Mouse (Mus musculus) forebrain, embryonic 16.5 days (tissue): ENCODE data around the gene Lrpap1. TPM values are rescaled to one million over a fixed set of nuclear protein-coding genes. Genes with fewer than 3 reads are reported as not detected.
A peak's percentile ranks its signal among the peaks of the same experiment; 100 is the strongest.

Source experiments
- ATAC-seq: fragments of 200-750 bp; cut with Nextera tagmentation; 2 replicates; pipeline ENCODE4 v1.8.0; 2017; ENCODE audit warnings: mild to moderate bottlenecking, moderate library complexity
- H3K27ac ChIP-seq: fragments of 300-500 bp; sonication (generic); 2 replicates; pipeline ENCODE4 v1.5.1; 2014; ENCODE audit warnings: low read length, control low read depth
- H3K27me3 ChIP-seq: fragments of 300-500 bp; sonication (generic); replicated peaks from 2 replicates; pipeline ENCODE4 v1.6.1; 2014; ENCODE audit warnings: low read length; ENCODE audit not compliant: control insufficient read depth, insufficient read depth
- H3K36me3 ChIP-seq: fragments of 300-500 bp; sonication (generic); 2 replicates; pipeline ENCODE4 v1.6.1; 2014; ENCODE audit not compliant: control insufficient read depth, insufficient read depth
- H3K4me1 ChIP-seq: fragments of 300-500 bp; sonication (generic); replicated peaks from 2 replicates; pipeline ENCODE4 v1.6.1; 2014; ENCODE audit warnings: low read length; ENCODE audit not compliant: control insufficient read depth, insufficient read depth
- H3K4me2 ChIP-seq: fragments of 300-500 bp; sonication (generic); 2 replicates; pipeline ENCODE4 v1.6.1; 2014; ENCODE audit warnings: mild to moderate bottlenecking, low read length, control low read depth
- H3K4me3 ChIP-seq: fragments of 300-500 bp; sonication (generic); replicated peaks from 2 replicates; pipeline ENCODE4 v1.5.1; 2014; ENCODE audit warnings: mild to moderate bottlenecking, low read length, control low read depth
- H3K9ac ChIP-seq: fragments of 300-500 bp; sonication (generic); replicated peaks from 2 replicates; pipeline ENCODE4 v1.6.1; 2014; ENCODE audit warnings: low read depth, low read length, control low read depth
- H3K9me3 ChIP-seq: fragments of 300-500 bp; sonication (generic); 2 replicates; pipeline ENCODE4 v1.6.1; 2016; ENCODE audit warnings: low read length; ENCODE audit not compliant: control insufficient read depth
- WGBS: fragments of 180-500 bp; shearing (Covaris S2); extraction: QIAGEN DNeasy Blood & Tissue Kit; methylation state at CpG from one replicate; pipeline ENCODE4 v1.1.7; 2014; 5-methylcytosine and 5-hydroxymethylcytosine counted together
- polyA plus RNA-seq: library from polyadenylated mRNA; unstranded; fragments of >200 nt; fragmentation: Nextera tagmentation; extraction: Ambion mirVana; gene quantifications from 2 replicates; pipeline ENCODE4 v1.2.1, GENCODE M21; 2015

Lrpap1 gene
- polyA plus RNA-seq, 1 experiment from 2014 or later: 155 TPM

DNA sequence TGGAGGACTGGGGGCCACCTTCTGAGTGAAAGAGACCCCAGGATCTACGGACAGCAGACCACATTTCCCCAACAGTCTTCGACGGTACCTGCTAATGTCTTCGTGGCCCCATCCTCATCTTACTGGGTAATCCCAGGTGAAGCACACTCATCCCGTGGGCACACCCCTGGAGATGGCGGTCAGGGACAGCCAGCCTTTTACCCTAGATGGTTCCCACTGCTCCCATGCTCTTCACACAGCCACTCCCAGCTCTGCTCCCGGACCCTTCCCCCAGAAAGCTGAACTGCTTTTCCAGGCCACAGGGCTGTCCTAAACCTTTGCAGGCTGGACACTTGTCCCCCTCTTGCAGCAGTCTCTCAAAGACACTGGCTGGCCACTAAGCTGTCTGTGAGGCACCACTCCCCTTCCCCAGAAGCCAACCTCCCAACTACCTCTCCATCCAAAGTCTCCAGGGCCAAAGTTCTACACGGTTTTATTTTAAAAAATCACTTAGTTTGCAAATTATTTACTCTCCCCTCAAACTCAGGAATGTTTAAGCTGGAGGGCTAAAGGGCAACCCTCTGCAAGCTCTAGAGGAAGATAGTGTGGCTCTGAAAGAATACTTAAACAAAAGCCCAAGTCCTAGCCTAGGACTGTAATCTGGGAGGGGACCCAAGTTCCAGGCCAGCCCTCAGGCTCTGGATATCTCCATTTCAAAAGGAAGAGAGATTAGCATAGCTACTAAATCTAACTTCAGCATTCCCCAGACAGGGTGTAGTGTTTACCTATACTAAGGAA, 1.2 kb downstream of the Lrpap1 start:
- H3K4me3 ChIP-seq: peak overlapping the region; percentile 80
- ATAC-seq: no peak
- no peaks in the 10 kb centered on the region for H3K9me3 ChIP-seq
- WGBS: 63% methylated on average over 8 of the region's 8 CpGs
- H3K27me3 ChIP-seq: no peaks in the 10 kb centered on the region; the same call in 1 of the 2 replicates
- H3K9ac ChIP-seq: peak overlapping the region; percentile 89
- H3K4me1 ChIP-seq: peaks cover 25% of the 10 kb centered on the region
- peaks cover 16% of the 10 kb centered on the region for H3K36me3 ChIP-seq
- H3K4me2 ChIP-seq: peak overlapping the region; percentile 63
- H3K27ac ChIP-seq: no peak overlapping the region

DNA sequence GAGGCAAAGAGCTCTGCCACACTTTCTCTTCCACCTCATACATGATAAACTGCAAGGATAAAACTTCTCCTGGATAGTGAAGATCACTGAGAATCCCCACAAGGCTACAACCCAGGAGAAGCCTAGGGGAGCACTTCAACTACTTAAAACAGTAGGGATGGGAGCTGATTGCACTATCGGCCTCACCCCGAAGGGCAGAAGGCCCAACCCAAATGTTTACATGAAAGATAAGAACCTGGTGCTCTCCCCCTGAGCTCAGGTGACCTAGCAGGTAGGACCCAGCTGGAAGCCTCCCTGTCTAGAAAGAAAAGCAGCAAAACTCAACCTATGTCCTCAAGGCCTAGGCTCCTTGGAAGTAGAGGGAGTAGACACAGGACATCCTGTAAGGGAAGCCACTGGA, 2.0 kb downstream of the Lrpap1 start:
- no peak overlapping the region for H3K9ac ChIP-seq
- H3K9me3 ChIP-seq: no peaks in the 10 kb centered on the region
- WGBS: 95% methylated on average over 2 of the region's 2 CpGs
- ATAC-seq: no peak
- no peak overlapping the region; the same call in none of the 2 replicates for H3K4me3 ChIP-seq
- H3K36me3 ChIP-seq: peaks cover 19% of the 10 kb centered on the region
- peaks cover 25% of the 10 kb centered on the region for H3K4me1 ChIP-seq
- peak overlapping the region; percentile 63 for H3K4me2 ChIP-seq
- no peak overlapping the region for H3K27ac ChIP-seq
- H3K27me3 ChIP-seq: no peaks in the 10 kb centered on the region; the same call in 1 of the 2 replicates

DNA sequence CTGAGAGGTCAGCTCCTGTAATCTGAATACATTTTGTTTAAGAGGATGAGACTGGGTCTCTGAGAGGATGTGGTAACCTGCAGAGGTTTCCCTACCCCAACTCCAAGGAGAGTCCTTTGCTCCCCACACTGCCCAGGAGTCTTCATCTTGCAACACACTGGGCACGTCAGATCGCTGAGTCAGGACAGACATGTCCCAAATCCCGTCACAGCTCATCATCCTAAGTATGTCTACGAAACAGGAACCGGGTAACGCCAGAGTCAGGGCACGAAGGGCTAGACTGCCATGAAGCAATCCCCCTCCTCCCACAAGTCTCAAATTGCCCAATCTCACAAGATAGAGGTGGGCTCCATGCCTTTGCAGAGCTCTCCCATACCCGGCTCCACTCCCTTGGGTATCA, 2.5 kb downstream of the Lrpap1 start:
- Histone ChIP-seq H3K36me3 (peaks cover 23% of the 10 kb centered on the region), H3K4me3 (no peak overlapping the region; the same call in 1 of the 2 replicates), H3K9me3 (no peaks in the 10 kb centered on the region), H3K27me3 (no peaks in the 10 kb centered on the region), H3K27ac (no peak overlapping the region), H3K4me1 (peaks cover 25% of the 10 kb centered on the region), H3K4me2 (peak overlapping the region; percentile 63), H3K9ac (no peak overlapping the region)
- ATAC-seq: no peak
- 93% methylated on average over 8 of the region's 8 CpGs for WGBS

DNA sequence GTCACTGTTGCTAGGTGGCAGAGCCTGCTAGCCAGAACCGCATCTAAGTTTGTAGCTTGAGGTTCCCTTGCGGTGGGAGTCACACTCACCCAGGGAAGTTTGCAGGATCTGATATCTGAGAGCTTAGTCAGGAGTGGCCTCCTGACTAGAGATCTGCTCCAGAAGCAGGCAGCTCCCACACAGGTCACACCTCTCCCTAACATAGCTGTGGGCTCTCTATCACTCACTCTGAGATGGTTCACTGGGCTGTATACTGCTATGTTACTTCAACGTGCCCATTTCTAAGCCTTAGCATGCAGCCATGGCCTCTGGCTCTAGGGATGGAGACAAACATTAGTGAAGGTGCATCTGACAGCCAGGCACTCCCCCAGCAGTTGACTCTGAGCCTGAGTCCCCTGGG, 13.9 kb downstream of the Lrpap1 start:
- no peak for ATAC-seq
- Histone ChIP-seq H3K4me1 (no peaks in the 10 kb centered on the region), H3K36me3 (peaks cover 21% of the 10 kb centered on the region), H3K27ac (no peak overlapping the region), H3K9ac (no peak overlapping the region), H3K4me3 (no peak overlapping the region), H3K4me2 (no peak overlapping the region), H3K9me3 (no peaks in the 10 kb centered on the region), H3K27me3 (no peaks in the 10 kb centered on the region)
- 90% methylated on average over 3 of the region's 3 CpGs for WGBS

DNA sequence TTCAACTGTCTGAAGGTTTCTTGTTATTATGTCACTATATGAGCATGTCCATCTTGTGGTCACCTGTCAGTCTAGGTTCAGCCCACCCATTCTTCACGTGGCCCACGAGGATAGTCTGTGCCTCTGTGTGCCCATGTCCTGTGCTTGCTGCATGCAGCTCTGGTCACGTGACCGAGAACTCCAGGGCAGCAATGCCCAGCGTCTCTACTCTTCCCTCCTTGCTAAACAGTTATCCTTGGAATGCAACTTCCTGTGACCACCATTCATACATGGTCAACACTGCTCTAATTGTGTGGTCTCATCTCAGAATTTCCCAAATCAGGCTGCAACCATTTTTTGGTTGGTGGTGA, 16.0 kb downstream of the Lrpap1 start:
- no peak overlapping the region for H3K4me3 ChIP-seq
- no peak overlapping the region for H3K4me2 ChIP-seq
- H3K9me3 ChIP-seq: no peaks in the 10 kb centered on the region
- H3K4me1 ChIP-seq: no peaks in the 10 kb centered on the region
- no peak for ATAC-seq
- 84% methylated on average over 5 of the region's 5 CpGs for WGBS
- H3K27me3 ChIP-seq: no peaks in the 10 kb centered on the region
- no peak overlapping the region for H3K27ac ChIP-seq
- H3K9ac ChIP-seq: no peak overlapping the region
- H3K36me3 ChIP-seq: peaks cover 20% of the 10 kb centered on the region

DNA sequence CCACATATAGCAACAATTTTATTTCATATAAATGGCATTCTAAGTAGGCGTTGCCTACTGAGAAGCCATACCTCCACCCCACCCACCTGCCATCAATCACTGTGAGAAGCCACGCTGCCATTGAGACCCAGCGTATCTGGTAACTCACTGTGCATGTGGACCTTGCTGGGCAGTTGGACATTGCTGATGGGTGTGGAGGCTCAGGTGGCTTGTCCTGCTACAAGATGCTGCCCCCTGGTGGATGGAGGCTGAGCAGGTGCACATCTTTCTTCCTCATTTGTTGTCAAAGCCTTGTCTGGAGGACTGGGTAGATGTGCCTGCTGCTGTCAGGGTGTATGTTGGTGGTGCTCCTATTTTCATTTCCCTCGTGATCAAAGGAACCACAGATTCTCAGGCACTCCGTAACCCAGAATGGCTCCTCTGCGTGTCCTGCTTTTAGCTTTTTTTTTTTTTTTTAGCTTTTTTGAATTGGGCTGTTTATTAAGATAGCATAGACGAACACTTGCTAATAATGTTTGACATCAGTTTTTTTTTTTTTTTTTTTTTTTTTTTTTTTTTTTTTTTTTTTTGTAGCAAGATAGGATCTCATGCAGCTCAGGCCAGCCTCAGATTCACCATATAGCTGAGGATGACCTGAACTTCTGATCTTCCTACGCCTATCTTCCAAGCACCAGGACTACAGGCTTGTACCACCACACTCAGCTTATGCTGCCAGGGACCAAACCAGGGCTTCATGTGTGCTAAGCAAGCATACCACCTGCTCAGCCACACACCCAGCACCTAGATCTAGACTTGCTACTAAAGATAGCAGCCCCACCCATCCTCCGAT, 16.6 kb downstream of the Lrpap1 start:
- no peak overlapping the region for H3K27ac ChIP-seq
- ATAC-seq: no peak
- 71% methylated on average over 9 of the region's 9 CpGs for WGBS
- no peaks in the 10 kb centered on the region for H3K27me3 ChIP-seq
- no peaks in the 10 kb centered on the region for H3K9me3 ChIP-seq
- H3K9ac ChIP-seq: no peak overlapping the region
- peaks cover 18% of the 10 kb centered on the region for H3K36me3 ChIP-seq
- H3K4me3 ChIP-seq: no peak overlapping the region
- H3K4me2 ChIP-seq: no peak overlapping the region
- no peaks in the 10 kb centered on the region for H3K4me1 ChIP-seq

DNA sequence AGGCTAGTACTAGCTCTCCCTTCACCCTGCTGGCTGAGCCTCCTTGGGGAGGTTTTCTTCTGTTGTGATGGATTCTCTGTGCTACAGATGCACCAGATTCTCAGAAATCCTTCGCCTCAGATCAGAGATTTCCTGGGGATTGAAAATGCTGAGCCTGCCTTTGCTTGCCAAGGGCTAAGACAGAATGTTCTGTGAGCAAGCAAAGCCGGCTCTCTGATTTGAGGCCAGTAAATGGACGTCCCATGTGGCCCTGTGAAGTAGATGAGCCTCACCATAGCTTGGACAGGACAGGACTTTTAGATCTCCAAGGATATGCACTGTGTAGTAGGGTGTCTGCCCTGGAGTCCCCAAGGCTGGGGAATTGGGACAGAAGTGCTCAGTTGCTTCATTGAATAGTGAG, 20.7 kb downstream of the Lrpap1 start:
- no peak overlapping the region for H3K4me3 ChIP-seq
- H3K36me3 ChIP-seq: no peaks in the 10 kb centered on the region
- WGBS: 70% methylated on average over 3 of the region's 3 CpGs

DNA sequence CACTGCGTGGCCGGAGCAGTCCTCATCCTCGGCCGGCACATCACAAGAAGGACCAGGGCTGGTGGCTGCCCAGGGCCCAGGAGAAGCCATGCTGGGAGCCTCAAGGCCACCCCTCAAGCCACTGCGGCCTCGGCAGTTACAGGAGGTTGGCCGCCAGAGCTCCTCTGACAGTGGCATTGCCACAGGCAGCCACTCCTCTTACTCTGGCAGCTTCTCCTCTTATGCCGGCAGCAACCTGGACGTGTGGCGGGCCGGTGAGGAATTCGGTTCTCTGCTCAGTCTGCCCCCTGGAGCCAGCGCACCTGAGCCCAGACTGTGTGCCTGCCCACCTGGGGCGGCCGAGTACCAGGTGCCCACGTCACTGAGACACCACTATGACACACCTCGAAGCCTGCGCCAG, 26.5 kb downstream of the Lrpap1 start:
- no peak for ATAC-seq
- H3K36me3 ChIP-seq: no peaks in the 10 kb centered on the region
- 23% methylated on average over 18 of the region's 18 CpGs for WGBS

More for the DNA sequence above, 20.7 kb downstream of the Lrpap1 start:
- no peak for ATAC-seq
- no peak overlapping the region for H3K27ac ChIP-seq
- no peak overlapping the region for H3K4me2 ChIP-seq
- no peaks in the 10 kb centered on the region for H3K9me3 ChIP-seq
- H3K9ac ChIP-seq: no peak overlapping the region
- no peaks in the 10 kb centered on the region for H3K27me3 ChIP-seq
- H3K4me1 ChIP-seq: no peaks in the 10 kb centered on the region

DNA sequence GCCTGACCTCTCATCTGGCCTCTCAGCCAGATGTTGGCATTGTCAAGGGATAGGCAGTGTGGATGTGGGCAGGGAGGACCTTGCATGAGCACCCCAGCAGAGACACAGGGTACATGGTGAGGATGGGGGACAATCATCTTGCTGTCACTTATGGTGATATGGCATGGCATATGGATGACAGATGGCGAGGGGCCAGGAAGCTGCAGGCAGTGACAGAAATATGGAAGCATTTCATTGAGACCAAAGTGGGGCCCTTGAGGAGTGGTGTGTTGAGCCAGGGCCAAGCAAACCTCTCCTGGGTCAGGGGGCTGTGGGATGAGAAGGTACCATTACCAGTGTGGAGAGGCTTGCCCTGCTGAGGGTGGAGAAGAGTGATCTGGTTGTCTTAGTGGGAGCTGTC, 29.2 kb downstream of the Lrpap1 start:
- peaks cover 4% of the 10 kb centered on the region; the same call in 1 of the 2 replicates for H3K27me3 ChIP-seq
- ATAC-seq: no peak

More for the DNA sequence above, 26.5 kb downstream of the Lrpap1 start:
- no peak overlapping the region for H3K27ac ChIP-seq
- H3K9ac ChIP-seq: no peak overlapping the region
- peaks cover 4% of the 10 kb centered on the region; the same call in 1 of the 2 replicates for H3K27me3 ChIP-seq
- H3K4me2 ChIP-seq: no peak overlapping the region
- H3K4me3 ChIP-seq: no peak overlapping the region
- H3K9me3 ChIP-seq: no peaks in the 10 kb centered on the region
- no peaks in the 10 kb centered on the region for H3K4me1 ChIP-seq

More for the DNA sequence above, 29.2 kb downstream of the Lrpap1 start:
- 81% methylated on average over 1 of the region's 1 CpGs for WGBS
- Histone ChIP-seq H3K4me1 (no peaks in the 10 kb centered on the region), H3K4me3 (no peak overlapping the region), H3K4me2 (no peak overlapping the region), H3K27ac (no peak overlapping the region), H3K9me3 (no peaks in the 10 kb centered on the region), H3K9ac (no peak overlapping the region), H3K36me3 (no peaks in the 10 kb centered on the region)
